In the genomic region with DNA sequence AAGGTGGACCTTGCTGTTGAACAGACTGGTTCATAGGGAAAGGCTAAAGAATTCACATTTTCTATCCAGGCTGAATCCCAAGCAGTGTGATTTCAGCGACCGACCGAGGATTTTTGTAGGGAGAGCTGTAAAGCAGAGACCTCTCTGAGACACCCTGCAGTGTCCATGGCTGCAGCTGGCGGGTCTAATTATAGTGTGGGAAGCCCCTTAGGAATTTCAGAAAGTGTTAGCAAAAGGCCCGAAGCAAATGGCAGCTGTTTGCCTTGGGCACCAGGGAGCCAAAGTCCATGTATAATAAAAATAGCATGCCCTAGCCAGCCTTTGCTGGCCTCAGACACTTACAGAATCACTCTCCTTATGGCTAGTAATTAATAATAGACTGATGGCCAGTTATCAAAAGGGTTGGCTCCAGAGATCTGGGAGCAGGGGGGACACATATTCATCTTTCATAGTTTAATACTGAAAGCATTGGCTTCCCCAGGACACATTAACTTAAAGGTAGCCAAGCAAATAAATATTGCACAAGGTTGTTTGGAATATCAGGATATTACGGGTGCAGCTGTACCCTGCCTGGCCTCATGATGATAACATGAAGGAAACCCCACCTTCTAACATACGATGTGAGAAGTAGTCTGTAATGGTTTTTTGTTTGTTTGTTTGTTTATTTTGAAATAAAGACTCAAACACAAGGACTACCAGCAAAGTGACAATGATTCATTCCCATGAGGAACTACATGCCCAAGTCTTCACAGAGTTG, we compare ENCODE assay signal across 8 mouse cellular contexts.
DNase-seq lines count a peak whose midpoint lies in the region; ATAC-seq and TF ChIP-seq lines count a peak whose summit lies in the region.

No protein-coding gene starts in this region.

- peak overlapping the region; percentile 65 for H3K27ac ChIP-seq in heart, adult 2 months
- peak overlapping the region; percentile 49; the same call in 1 of the 2 replicates for H3K27ac ChIP-seq in embryonic facial prominence, embryonic 14.5 days (replicated peaks; ENCODE audit: low read depth, low read length)
- H3K27ac ChIP-seq in hindbrain, embryonic 14.5 days: peak overlapping the region; percentile 56
- peak overlapping the region; percentile 77 for H3K27ac ChIP-seq in midbrain, embryonic 16.5 days (ENCODE audit: low read length)

- no peak for TF ChIP-seq POLR2A in heart, adult 2 months (IDR thresholded peaks at IDR 0.05; ENCODE audit: insufficient read depth, low read depth, low read length)

- no peaks in the 10 kb centered on the region for H3K9me3 ChIP-seq in embryonic facial prominence, embryonic 14.5 days (ENCODE audit: control insufficient read depth, low read length)
- H3K9me3 ChIP-seq in hindbrain, embryonic 14.5 days (ENCODE audit: control insufficient read depth, low read length): no peaks in the 10 kb centered on the region
- no peaks in the 10 kb centered on the region for H3K9me3 ChIP-seq in midbrain, embryonic 16.5 days (replicated peaks; ENCODE audit: control insufficient read depth, low read length, poor library complexity, severe bottlenecking)

- TF ChIP-seq EP300 in heart, adult 2 months (IDR thresholded peaks at IDR 0.05; ENCODE audit: insufficient read depth, low read depth, low read length): no peak

- H3K79me2 ChIP-seq in heart, adult 2 months (replicated peaks; ENCODE audit: control insufficient read depth, insufficient read depth, low read length): no peaks in the 10 kb centered on the region

- peaks cover 4% of the 10 kb centered on the region; the same call in 1 of the 2 replicates for H3K4me1 ChIP-seq in heart, adult 2 months (ENCODE audit: control insufficient read depth, insufficient read depth, low read length)
- peaks cover 38% of the 10 kb centered on the region for H3K4me1 ChIP-seq in embryonic facial prominence, embryonic 14.5 days (ENCODE audit: control insufficient read depth, insufficient read depth, low read length)
- peaks cover 24% of the 10 kb centered on the region for H3K4me1 ChIP-seq in hindbrain, embryonic 14.5 days (replicated peaks; ENCODE audit: control insufficient read depth, insufficient read depth, low read length)
- peaks cover 22% of the 10 kb centered on the region for H3K4me1 ChIP-seq in midbrain, embryonic 16.5 days (ENCODE audit: control insufficient read depth, insufficient read depth, low read length)

- no peaks in the 10 kb centered on the region for H3K27me3 ChIP-seq in heart, adult 2 months (ENCODE audit: control insufficient read depth, insufficient read depth, low read length)
- no peaks in the 10 kb centered on the region for H3K27me3 ChIP-seq in embryonic facial prominence, embryonic 14.5 days (replicated peaks; ENCODE audit: control insufficient read depth, insufficient read depth, low read length)
- no peaks in the 10 kb centered on the region for H3K27me3 ChIP-seq in hindbrain, embryonic 14.5 days (ENCODE audit: control insufficient read depth, insufficient read depth, low read length)
- H3K27me3 ChIP-seq in midbrain, embryonic 16.5 days (ENCODE audit: control insufficient read depth, insufficient read depth, low read depth, low read length): no peaks in the 10 kb centered on the region

- peak in 1 of 2 experiments; percentile 8 for DNase-seq in heart, adult 2 months
- no peak for DNase-seq in heart, postnatal 25 days (ENCODE audit: low spot score)
- DNase-seq in embryonic facial prominence, embryonic 14.5 days (ENCODE audit: low spot score): peak; percentile 71
- DNase-seq in hindbrain, embryonic 14.5 days (ENCODE audit: low spot score): no peak
- no peak for DNase-seq in ovary, postnatal 10 days (ENCODE audit: low spot score)
- DNase-seq in layer of hippocampus, adult 18-20 months (ENCODE audit: low spot score in 2 of 2): no peak
- no peak for DNase-seq in right cerebral cortex, postnatal 4 days

- peak; percentile 74 for ATAC-seq in embryonic facial prominence, embryonic 14.5 days (ENCODE audit: low read depth)
- peak; percentile 57 for ATAC-seq in hindbrain, embryonic 14.5 days (ENCODE audit: low FRiP score)
- peak; percentile 70 for ATAC-seq in midbrain, embryonic 16.5 days

- H3K36me3 ChIP-seq in heart, adult 2 months (ENCODE audit: control insufficient read depth, insufficient read depth, low read length): no peaks in the 10 kb centered on the region
- H3K36me3 ChIP-seq in embryonic facial prominence, embryonic 14.5 days (ENCODE audit: control insufficient read depth, insufficient read depth, low read length): no peaks in the 10 kb centered on the region
- H3K36me3 ChIP-seq in hindbrain, embryonic 14.5 days (replicated peaks; ENCODE audit: control insufficient read depth, insufficient read depth): no peaks in the 10 kb centered on the region
- H3K36me3 ChIP-seq in midbrain, embryonic 16.5 days (ENCODE audit: control insufficient read depth, insufficient read depth, low read length): no peaks in the 10 kb centered on the region

- WGBS in heart, adult 2 months: 24% methylated on average over 7 of the region's 7 CpGs
- WGBS in embryonic facial prominence, embryonic 14.5 days: 30% methylated on average over 7 of the region's 7 CpGs
- 19% methylated on average over 7 of the region's 7 CpGs for WGBS in hindbrain, embryonic 14.5 days
- WGBS in midbrain, embryonic 16.5 days: 15% methylated on average over 7 of the region's 7 CpGs

- intact Hi-C loops in heart, adult 2 months (cut with DNase I): no loop called here
- intact Hi-C loops in heart, postnatal 25 days (cut with DNase I): no loop called here

- H3K4me2 ChIP-seq in embryonic facial prominence, embryonic 14.5 days (ENCODE audit: low read depth, low read length): peak overlapping the region; percentile 33; the same call in 1 of the 2 replicates
- peak overlapping the region; percentile 34 for H3K4me2 ChIP-seq in hindbrain, embryonic 14.5 days (replicated peaks)
- H3K4me2 ChIP-seq in midbrain, embryonic 16.5 days (ENCODE audit: low read length): peak overlapping the region; percentile 53

- H3K4me3 ChIP-seq in heart, adult 2 months: peak overlapping the region; percentile 30
- no peak overlapping the region for H3K4me3 ChIP-seq in embryonic facial prominence, embryonic 14.5 days (ENCODE audit: low read depth, low read length)
- no peak overlapping the region for H3K4me3 ChIP-seq in hindbrain, embryonic 14.5 days (replicated peaks; ENCODE audit: low read length)
- H3K4me3 ChIP-seq in midbrain, embryonic 16.5 days (ENCODE audit: low read depth, low read length): peak overlapping the region; percentile 10; the same call in 1 of the 2 replicates

- peak overlapping the region; percentile 23; the same call in 1 of the 2 replicates for H3K9ac ChIP-seq in heart, adult 2 months (ENCODE audit: low read depth, low read length)
- no peak overlapping the region for H3K9ac ChIP-seq in embryonic facial prominence, embryonic 14.5 days (ENCODE audit: low read depth, low read length)
- 0 out of 2 replicates have a peak overlapping the region, but pooled peaks have one; percentile 14 for H3K9ac ChIP-seq in hindbrain, embryonic 14.5 days
- peak overlapping the region; percentile 55 for H3K9ac ChIP-seq in midbrain, embryonic 16.5 days (ENCODE audit: low read depth, low read length)

- TF ChIP-seq CTCF in heart, adult 2 months (IDR thresholded peaks at IDR 0.05): no peak

Comparison
In these comparisons a context has a peak if more than half of its experiments do, and no peak if none do; other contexts are left out.
1. H3K4me3 ChIP-seq: peak in heart, adult 2 months (single experiment) and midbrain, embryonic 16.5 days (single experiment); none in embryonic facial prominence, embryonic 14.5 days (single experiment) and hindbrain, embryonic 14.5 days (single experiment).
2. Peak in every context shown above with its lines, with median percentiles within 50 percentile points of each other: H3K27ac ChIP-seq, ATAC-seq and H3K4me2 ChIP-seq.